Mouse (Mus musculus) gastrocnemius, postnatal 14 days (tissue): ENCODE data around the gene Ssc4d. TPM values are rescaled to one million over a fixed set of nuclear protein-coding genes. Genes with fewer than 3 reads are reported as not detected.
A peak's percentile ranks its signal among the peaks of the same experiment; 100 is the strongest.

Experiments used
- DNase-seq: peaks from one replicate; pipeline ENCODE4 v3.0.0; 2021; ENCODE audit warnings: mixed read lengths
- intact Hi-C: fragments of 180-260 bp; cut with DNase I; formaldehyde crosslinking; loops from one replicate; pipeline ENCODE4 v1.15.1; 2025; ENCODE audit warnings: low total_unique reads
- long read RNA-seq, 2 experiments: library from polyadenylated mRNA; stranded (forward); transcript quantifications; one replicate each; pipeline ENCODE4 v2.0.0; 2021
- total RNA-seq, 2 experiments: library from RNA; stranded (reverse); gene quantifications; 2 replicates each; pipeline ENCODE4 v1.2.3; 2021

Ssc4d gene
- 1 to 10 TPM in 1 of 2 experiments, under 1 TPM in 1; 0.73 to 1.6 TPM for total RNA-seq
- long read RNA-seq, experiment 1 = 0 reads
- long read RNA-seq, experiment 2 = 0 reads

- DNase-seq = no peak
- intact Hi-C loops = no loop called here
Observed at GRCm38 (mm10) chr5:135974365-135974764, at the start of gene Ssc4d. TSS of gene Ssc4d (minus strand) at chr5:135974531.

- intact Hi-C loops = no loop called here
- DNase-seq = peak; percentile 35
Observed at GRCm38 (mm10) chr5:136019907-136020306, 45.6 kb upstream of the Ssc4d start.

GRCm38 (mm10) chr5:136018726-136019125 lies 44.4 kb upstream of the Ssc4d start:
- DNase-seq = no peak
- intact Hi-C loops = no loop called here

GRCm38 (mm10) chr5:136017262-136017661 lies 42.9 kb upstream of the Ssc4d start:
- DNase-seq = peak; percentile 59
- intact Hi-C loops = no loop called here

GRCm38 (mm10) chr5:136016014-136016876 lies 41.9 kb upstream of the Ssc4d start:
- intact Hi-C loops = no loop called here

GRCm38 (mm10) chr5:136015586-136015985 lies 41.3 kb upstream of the Ssc4d start:
- intact Hi-C loops = no loop called here
- DNase-seq = no peak

More at GRCm38 (mm10) chr5:136016014-136016876, 41.9 kb upstream of the Ssc4d start:
- DNase-seq = no peak

GRCm38 (mm10) chr5:136014877-136015276 lies 40.5 kb upstream of the Ssc4d start:
- intact Hi-C loops = no loop called here
- DNase-seq = no peak

GRCm38 (mm10) chr5:136007745-136008144 lies 33.4 kb upstream of the Ssc4d start:
- DNase-seq = no peak
- intact Hi-C loops = no loop called here

GRCm38 (mm10) chr5:136004537-136004936 lies 30.2 kb upstream of the Ssc4d start:
- intact Hi-C loops = no loop called here
- DNase-seq = no peak

- no peak for DNase-seq
- intact Hi-C loops = no loop called here
Observed at GRCm38 (mm10) chr5:136002751-136003151, 28.4 kb upstream of the Ssc4d start.

- no peak for DNase-seq
- intact Hi-C loops = no loop called here
Observed at GRCm38 (mm10) chr5:136002325-136002724, 28.0 kb upstream of the Ssc4d start.

- intact Hi-C loops = no loop called here
- DNase-seq = no peak
Observed at GRCm38 (mm10) chr5:136001222-136001621, 26.9 kb upstream of the Ssc4d start.

- DNase-seq = no peak
- intact Hi-C loops = no loop called here
Observed at GRCm38 (mm10) chr5:135996162-135996561, 21.8 kb upstream of the Ssc4d start.

- peak; percentile 89 for DNase-seq
- intact Hi-C loops = no loop called here
Observed at GRCm38 (mm10) chr5:135994725-135995687, 20.7 kb upstream of the Ssc4d start, which contains the start of gene Dtx2. TSS of gene Dtx2 (plus strand) at chr5:135994800.

- intact Hi-C loops = no loop called here
- DNase-seq = no peak
Observed at GRCm38 (mm10) chr5:135994335-135994724, 20.0 kb upstream of the Ssc4d start.

- no peak for DNase-seq
- intact Hi-C loops = no loop called here
Observed at GRCm38 (mm10) chr5:135993381-135993965, 19.1 kb upstream of the Ssc4d start.

- intact Hi-C loops = no loop called here
- no peak for DNase-seq
Observed at GRCm38 (mm10) chr5:135990601-135991000, 16.3 kb upstream of the Ssc4d start.

GRCm38 (mm10) chr5:135987248-135987647 lies 12.9 kb upstream of the Ssc4d start:
- no peak for DNase-seq
- intact Hi-C loops = no loop called here

- intact Hi-C loops = loop anchor here (5.0 kb wide), 1 partner anchor 73 kb away; no protein-coding TSS in a partner anchor
- DNase-seq = no peak
Observed at GRCm38 (mm10) chr5:135984546-135985044, 10.3 kb upstream of the Ssc4d start.
